Mouse (Mus musculus) heart, adult 2 months (tissue): ENCODE data around the gene Nanog. TPM values are rescaled to one million over a fixed set of nuclear protein-coding genes. Genes with fewer than 3 reads are reported as not detected.

ENCODE experiments used
- DNase-seq, 2 experiments: peaks; one replicate each; pipeline ENCODE4 v3.0.0; 2021
- H3K27ac ChIP-seq: fragments of 200-600 bp; 2 replicates; pipeline ENCODE4 v1.8.1; 2022
- H3K27me3 ChIP-seq: fragments of 200-500 bp; 2 replicates; pipeline ENCODE4 v1.6.1; 2012; ENCODE audit warnings: mild to moderate bottlenecking, low read length, inconsistent platforms, mixed read lengths; ENCODE audit not compliant: control insufficient read depth, insufficient read depth
- H3K36me3 ChIP-seq: fragments of 200-500 bp; 2 replicates; pipeline ENCODE4 v1.6.1; 2012; ENCODE audit warnings: low read length, inconsistent platforms; ENCODE audit not compliant: control insufficient read depth, insufficient read depth
- H3K4me1 ChIP-seq: fragments of 200-500 bp; 2 replicates; pipeline ENCODE4 v1.6.1; 2011; ENCODE audit warnings: low read length; ENCODE audit not compliant: control insufficient read depth, insufficient read depth
- H3K4me3 ChIP-seq: fragments of 200-600 bp; 2 replicates; pipeline ENCODE4 v1.8.1; 2022
- H3K79me2 ChIP-seq: fragments of 200-500 bp; replicated peaks from 2 replicates; pipeline ENCODE4 v1.6.1; 2012; ENCODE audit warnings: mild to moderate bottlenecking, inconsistent platforms, low read length, moderate library complexity, mixed read lengths; ENCODE audit not compliant: control insufficient read depth, insufficient read depth
- H3K9ac ChIP-seq: fragments of 200-500 bp; 2 replicates; pipeline ENCODE4 v1.6.1; 2012; ENCODE audit warnings: low read depth, mild to moderate bottlenecking, control low read depth, inconsistent platforms, low read length, mixed read lengths
- CTCF ChIP-seq: fragments of 200-600 bp; IDR thresholded peaks from 2 replicates; pipeline ENCODE4 v1.8.1; 2022; ENCODE audit warnings: antibody characterized with exemption, mild to moderate bottlenecking, moderate library complexity
- EP300 ChIP-seq: fragments of 200-500 bp; IDR thresholded peaks from 2 replicates; pipeline ENCODE4 v1.6.1; 2011; ENCODE audit warnings: low read depth, low read length, control low read depth; ENCODE audit not compliant: insufficient read depth
- POLR2A ChIP-seq: fragments of 200-500 bp; IDR thresholded peaks from 2 replicates; pipeline ENCODE4 v1.6.1; 2011; ENCODE audit warnings: mild to moderate bottlenecking, low read depth, low read length, control low read depth; ENCODE audit not compliant: insufficient read depth
- WGBS: fragments of 180-500 bp; shearing (Covaris S2); methylation state at CpG from one replicate; pipeline ENCODE4 v1.1.7; 2018; 5-methylcytosine and 5-hydroxymethylcytosine counted together
- intact Hi-C: fragments of 180-260 bp; cut with DNase I; formaldehyde crosslinking; loops from one replicate; pipeline ENCODE4 v1.15.1; 2025
- polyA plus RNA-seq: library from polyadenylated mRNA; depleted of rRNA; stranded (reverse); fragments of >200 nt; gene quantifications from 2 replicates; pipeline ENCODE4 v1.2.3, GENCODE M21; 2012
- total RNA-seq, 2 experiments: library from RNA; stranded (reverse); gene quantifications; 2 replicates each; pipeline ENCODE4 v1.2.3; 2021

The Nanog gene
- total and polyA plus RNA-seq, 3 experiments: not detected

DNA sequence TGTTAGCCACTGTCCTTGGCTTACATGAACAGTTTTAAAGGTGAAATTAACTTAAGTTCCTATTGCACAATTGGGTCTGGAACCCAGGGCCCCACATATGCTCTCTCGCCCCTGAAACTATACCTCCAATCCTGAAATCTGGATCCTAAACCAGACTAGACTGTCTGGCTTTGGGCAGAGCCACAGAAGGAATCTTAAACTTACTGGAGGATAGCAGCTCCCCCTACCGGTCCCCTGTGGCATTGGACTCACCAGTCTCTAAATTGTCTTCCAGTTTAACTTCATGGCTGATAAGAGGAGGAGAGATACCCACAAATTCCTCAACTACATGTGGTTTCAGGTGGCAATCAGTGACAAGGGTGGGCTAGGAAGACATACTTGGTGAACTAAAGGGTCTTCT is 12.7 kb downstream of the Nanog start:
- Histone ChIP-seq H3K4me3 (no peak overlapping the region), H3K79me2 (no peaks in the 10 kb centered on the region), H3K27ac (no peak overlapping the region), H3K36me3 (no peaks in the 10 kb centered on the region), H3K4me1 (no peaks in the 10 kb centered on the region), H3K27me3 (no peaks in the 10 kb centered on the region), H3K9ac (no peak overlapping the region)
- DNase-seq: peak; percentile 43 to 67
- intact Hi-C loops: loop anchor here (1.0 kb wide), 1 partner anchor 51 kb away; no protein-coding TSS in a partner anchor
- 24% methylated on average over 2 of the region's 2 CpGs for WGBS
- TF ChIP-seq POLR2A (no peak), CTCF (peak; percentile 90)

DNA sequence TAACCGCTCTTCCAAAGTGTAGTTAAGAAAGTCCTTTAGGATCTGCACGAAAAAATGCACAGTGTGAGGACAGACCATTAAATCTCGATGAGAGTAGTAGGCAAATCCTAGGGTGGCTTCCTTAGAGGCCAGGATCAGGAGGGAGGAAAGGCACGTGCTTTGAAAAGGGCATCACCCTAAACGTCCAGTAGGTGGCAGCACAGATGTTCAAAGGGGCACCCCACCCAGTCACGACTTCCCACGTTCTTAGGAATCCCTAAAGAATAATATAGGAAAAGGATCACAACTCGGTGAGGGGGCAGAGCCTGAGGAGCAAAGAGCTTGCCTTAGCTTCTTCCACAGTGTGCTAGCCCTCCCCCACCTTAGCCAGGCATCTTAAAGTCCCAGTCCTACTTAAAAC is 32.7 kb downstream of the Nanog start:
- Histone ChIP-seq H3K27ac (no peak overlapping the region), H3K36me3 (no peaks in the 10 kb centered on the region), H3K27me3 (peaks cover 2% of the 10 kb centered on the region), H3K9ac (no peak overlapping the region), H3K79me2 (no peaks in the 10 kb centered on the region), H3K4me1 (peaks cover 3% of the 10 kb centered on the region), H3K4me3 (no peak overlapping the region)
- intact Hi-C loops: loop anchor here (1.0 to 5.0 kb wide), 4 partner anchors 21 to 132 kb away; partner anchors contain the start of genes Necap1 and Slc2a3
- peak; percentile 66 to 72 for DNase-seq
- WGBS: 13% methylated on average over 8 of the region's 8 CpGs
- peak; percentile 94 for TF ChIP-seq CTCF
- TF ChIP-seq POLR2A: no peak

DNA sequence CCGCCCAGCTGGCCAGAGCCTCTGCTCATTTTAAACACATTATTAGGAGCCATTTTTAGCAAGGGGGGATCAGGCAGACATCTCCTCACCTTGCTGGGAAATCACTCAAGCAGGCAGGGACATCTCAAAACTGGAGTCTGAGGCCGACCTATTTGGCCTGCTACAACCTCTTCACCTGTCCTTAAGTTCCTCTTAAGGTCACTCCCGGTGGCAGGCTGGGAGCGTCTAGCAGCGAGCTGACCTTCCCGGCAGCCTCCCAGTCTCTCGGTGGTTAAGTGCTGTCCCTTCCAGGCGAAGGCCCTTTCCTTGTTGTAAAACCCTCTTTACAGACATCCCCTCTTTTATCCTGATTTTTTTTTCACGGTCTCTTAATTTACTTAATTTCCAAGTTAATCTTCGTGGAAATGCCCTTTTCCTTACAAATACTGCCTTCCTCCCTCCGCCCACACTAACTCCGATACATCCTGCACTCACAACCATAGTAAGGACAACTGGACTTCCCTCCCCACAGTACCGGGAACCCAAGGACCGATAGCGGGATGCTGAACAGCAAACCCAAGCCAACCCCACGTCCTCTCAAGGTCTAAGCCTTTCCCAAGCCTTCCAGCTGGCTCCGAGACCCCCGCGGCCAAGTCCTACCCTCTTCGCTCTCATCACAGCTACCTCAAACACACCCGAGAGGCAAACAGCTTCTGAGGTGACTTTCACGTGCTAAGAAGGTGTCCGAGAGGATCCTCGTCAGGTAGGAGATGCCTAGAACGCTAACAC is 34.4 kb downstream of the Nanog start:
- peak in 1 of 2 experiments; percentile 39 for DNase-seq
- Histone ChIP-seq H3K4me1 (peaks cover 3% of the 10 kb centered on the region), H3K79me2 (no peaks in the 10 kb centered on the region), H3K4me3 (peak overlapping the region; percentile 50), H3K27me3 (peaks cover 2% of the 10 kb centered on the region), H3K27ac (peak overlapping the region; percentile 17; the same call in 1 of the 2 replicates), H3K9ac (peak overlapping the region; percentile 41; the same call in 1 of the 2 replicates), H3K36me3 (no peaks in the 10 kb centered on the region)
- intact Hi-C loops: loop anchor here (2.0 to 5.0 kb wide), 3 partner anchors 19 to 131 kb away; partner anchors contain the start of genes Necap1 and Slc2a3
- WGBS: 9% methylated on average over 25 of the region's 25 CpGs
- TF ChIP-seq CTCF (no peak), POLR2A (no peak), EP300 (no peak)

DNA sequence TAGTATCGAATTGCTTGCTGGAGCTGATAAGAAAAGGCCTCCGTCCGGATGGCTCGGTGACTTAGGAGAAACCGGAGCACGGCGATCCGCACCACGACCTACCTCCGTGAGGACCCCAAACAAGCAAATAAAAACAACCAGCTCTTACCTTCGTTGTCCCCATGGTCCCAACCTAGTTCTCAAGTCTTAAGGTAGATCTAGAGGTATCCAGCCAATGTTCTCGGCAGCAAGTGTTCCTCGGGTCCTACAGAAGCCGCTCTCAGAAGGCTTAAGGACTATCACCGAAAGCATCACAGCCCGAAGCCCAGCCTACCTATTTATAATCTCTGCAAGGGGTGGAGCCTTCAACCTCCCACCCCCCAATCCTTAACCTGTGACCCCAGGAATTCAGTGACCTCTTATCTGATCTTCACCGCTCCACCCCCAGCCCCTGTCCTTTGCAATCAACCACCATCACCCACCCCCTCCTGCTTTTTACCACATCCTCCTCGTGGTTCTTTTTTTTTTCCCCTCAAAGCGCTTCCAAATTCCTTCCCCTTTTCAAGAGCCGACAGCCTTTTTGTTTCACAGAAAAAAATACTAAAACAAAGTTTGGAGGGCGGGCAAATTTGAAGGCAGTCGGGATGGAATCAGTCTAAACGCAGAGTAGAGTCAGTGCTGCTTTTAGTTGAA is 35.1 kb downstream of the Nanog start:
- no peaks in the 10 kb centered on the region for H3K36me3 ChIP-seq
- no peaks in the 10 kb centered on the region for H3K79me2 ChIP-seq
- intact Hi-C loops: loop anchor here (5.0 kb wide), 2 partner anchors 60 to 130 kb away; partner anchors contain the start of genes Necap1 and Slc2a3
- peak overlapping the region; percentile 41; the same call in 1 of the 2 replicates for H3K9ac ChIP-seq
- 3% methylated on average over 23 of the region's 23 CpGs for WGBS
- peaks cover 3% of the 10 kb centered on the region for H3K4me1 ChIP-seq
- no peak overlapping the region; the same call in 1 of the 2 replicates for H3K27ac ChIP-seq
- TF ChIP-seq CTCF: no peak
- no peak for TF ChIP-seq POLR2A
- TF ChIP-seq EP300: no peak
- peak overlapping the region; percentile 50 for H3K4me3 ChIP-seq
- peak; percentile 42 to 48 for DNase-seq
- H3K27me3 ChIP-seq: peaks cover 2% of the 10 kb centered on the region

DNA sequence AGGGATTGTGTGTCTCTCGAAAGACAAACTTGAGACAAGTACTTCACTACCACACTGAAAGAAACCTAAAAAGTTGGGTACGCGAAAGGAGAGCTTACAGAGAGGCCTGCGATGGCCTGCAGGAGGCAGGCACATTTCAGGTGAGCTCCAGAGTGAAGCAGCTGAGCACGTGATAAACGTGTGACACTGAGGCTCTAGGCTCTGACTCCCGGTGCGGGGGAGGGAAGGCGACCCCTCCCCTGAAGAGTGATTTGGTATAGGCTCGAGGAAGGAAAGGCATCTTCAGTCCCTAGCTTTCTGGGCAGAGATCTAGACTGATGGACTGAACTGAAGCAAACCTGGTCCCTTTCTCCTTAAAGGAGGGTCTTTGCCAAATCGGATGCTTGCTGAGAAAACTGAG is 36.1 kb downstream of the Nanog start:
- Histone ChIP-seq H3K27me3 (peaks cover 2% of the 10 kb centered on the region), H3K9ac (no peak overlapping the region), H3K79me2 (no peaks in the 10 kb centered on the region), H3K4me1 (peaks cover 3% of the 10 kb centered on the region), H3K36me3 (no peaks in the 10 kb centered on the region), H3K27ac (no peak overlapping the region), H3K4me3 (no peak overlapping the region)
- no peak for TF ChIP-seq POLR2A
- no peak for TF ChIP-seq EP300
- no peak for TF ChIP-seq CTCF
- DNase-seq: no peak
- intact Hi-C loops: loop anchor here (5.0 kb wide), 2 partner anchors 59 to 129 kb away; partner anchors contain the start of genes Necap1 and Slc2a3
- WGBS: 54% methylated on average over 11 of the region's 11 CpGs
